Mouse (Mus musculus) lung, embryonic 14.5 days (tissue): Measurements from ENCODE around the gene Prkar2a. TPM values are rescaled to one million over a fixed set of nuclear protein-coding genes. Genes with fewer than 3 reads are reported as not detected.

Experiments used
- ATAC-seq: fragments of 200-750 bp; cut with Nextera tagmentation; 2 replicates; pipeline ENCODE4 v1.8.0; 2017; ENCODE audit warnings: mild to moderate bottlenecking, moderate TSS enrichment, moderate library complexity; ENCODE audit not compliant: insufficient read depth
- DNase-seq: peaks from one replicate; pipeline ENCODE4 v3.0.0-alpha.2; 2015
- H3K27ac ChIP-seq: fragments of 300-500 bp; sonication (generic); 2 replicates; pipeline ENCODE4 v1.5.1; 2014; ENCODE audit warnings: low read depth, mild to moderate bottlenecking, moderate library complexity
- H3K27me3 ChIP-seq: fragments of 300-500 bp; sonication (generic); 2 replicates; pipeline ENCODE4 v1.6.1; 2014; ENCODE audit warnings: low read length, control low read depth; ENCODE audit not compliant: insufficient read depth
- H3K36me3 ChIP-seq: fragments of 300-500 bp; sonication (generic); 2 replicates; pipeline ENCODE4 v1.6.1; 2014; ENCODE audit warnings: control low read depth; ENCODE audit not compliant: insufficient read depth
- H3K4me1 ChIP-seq: fragments of 300-500 bp; sonication (generic); 2 replicates; pipeline ENCODE4 v1.6.1; 2014; ENCODE audit warnings: antibody characterized with exemption, control low read depth; ENCODE audit not compliant: insufficient read depth
- H3K4me2 ChIP-seq: fragments of 300-500 bp; sonication (generic); 2 replicates; pipeline ENCODE4 v1.6.1; 2014; ENCODE audit warnings: mild to moderate bottlenecking
- H3K4me3 ChIP-seq: fragments of 300-500 bp; sonication (generic); 2 replicates; pipeline ENCODE4 v1.5.1; 2014; ENCODE audit warnings: low read depth, low read length
- H3K9ac ChIP-seq: fragments of 300-500 bp; sonication (generic); 2 replicates; pipeline ENCODE4 v1.6.1; 2014
- H3K9me3 ChIP-seq: fragments of 300-500 bp; sonication (generic); 2 replicates; pipeline ENCODE4 v1.6.1; 2016; ENCODE audit warnings: low read depth, low read length, control low read depth
- CTCF ChIP-seq: IDR thresholded peaks from 2 replicates; pipeline ENCODE4 v1.5.1; 2016; ENCODE audit warnings: antibody characterized with exemption, low read depth
- WGBS: fragments of 180-500 bp; shearing (Covaris S2); extraction: QIAGEN DNeasy Blood & Tissue Kit; methylation state at CpG from one replicate; pipeline ENCODE4 v1.1.7; 2014; 5-methylcytosine and 5-hydroxymethylcytosine counted together
- polyA plus RNA-seq: library from polyadenylated mRNA; unstranded; fragments of >200 nt; fragmentation: Nextera tagmentation; extraction: Ambion mirVana; gene quantifications from 2 replicates; pipeline ENCODE4 v1.2.1, GENCODE M21; 2014

The Prkar2a gene
- polyA plus RNA-seq, 1 experiment from 2014 or later = 38.1 TPM

DNA sequence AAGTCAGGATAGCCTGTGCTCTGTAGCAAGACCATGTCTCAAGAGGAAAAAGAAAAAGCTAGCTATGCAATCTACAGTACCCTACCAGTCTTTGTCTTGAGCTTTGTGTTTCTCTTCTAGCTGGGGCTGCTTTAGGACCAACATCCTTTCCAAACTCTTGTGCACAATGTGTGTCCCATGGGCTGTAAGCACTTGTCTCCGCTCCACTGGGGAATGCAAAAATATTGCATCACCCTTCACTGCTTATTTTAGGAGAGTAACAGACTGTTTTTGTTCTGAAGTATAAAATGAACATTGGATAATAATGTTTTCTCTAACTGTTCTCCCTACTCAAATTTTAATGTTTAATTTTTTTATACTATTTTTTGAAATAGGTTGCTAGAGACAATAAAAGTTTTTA, 97.4 kb downstream of the Prkar2a start:
- Histone ChIP-seq H3K4me3 (0 out of 2 replicates have a peak overlapping the region, but pooled peaks have one; percentile 80), H3K36me3 (peaks cover 20% of the 10 kb centered on the region), H3K9ac (no peak overlapping the region), H3K4me2 (peak overlapping the region; percentile 79; the same call in 1 of the 2 replicates), H3K27ac (no peak overlapping the region), H3K4me1 (peaks cover 22% of the 10 kb centered on the region), H3K9me3 (no peaks in the 10 kb centered on the region), H3K27me3 (no peaks in the 10 kb centered on the region)
- ATAC-seq = no peak
- WGBS = 79% methylated on average over 1 of the region's 1 CpGs
- TF ChIP-seq CTCF = no peak
- DNase-seq = no peak

DNA sequence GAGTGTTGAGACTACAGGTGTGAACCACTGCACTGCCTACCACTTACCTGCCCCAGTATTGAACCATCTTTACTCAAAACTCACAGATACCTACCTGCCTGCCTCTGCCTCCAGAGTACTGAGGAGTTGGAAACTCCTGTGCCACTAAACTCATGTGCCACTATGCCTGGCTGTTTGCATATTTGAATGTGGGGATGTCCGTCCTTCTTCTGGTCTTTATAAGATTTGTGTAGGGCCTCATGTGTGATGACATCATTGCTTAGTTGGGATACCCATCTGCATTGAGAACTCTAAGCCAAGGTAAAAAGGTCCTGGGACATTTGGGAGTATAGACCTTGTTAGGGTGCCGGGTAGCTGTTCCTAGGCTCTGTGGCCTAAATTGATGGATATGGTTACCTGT, 98.0 kb downstream of the Prkar2a start:
- no peak overlapping the region for H3K9ac ChIP-seq
- H3K4me2 ChIP-seq = no peak overlapping the region
- no peak for ATAC-seq
- no peak overlapping the region for H3K4me3 ChIP-seq
- no peaks in the 10 kb centered on the region for H3K9me3 ChIP-seq
- no peak overlapping the region for H3K27ac ChIP-seq
- H3K4me1 ChIP-seq = peaks cover 20% of the 10 kb centered on the region
- WGBS = 85% methylated on average over 2 of the region's 2 CpGs
- H3K27me3 ChIP-seq = no peaks in the 10 kb centered on the region
- no peak for DNase-seq
- TF ChIP-seq CTCF = no peak
- peaks cover 20% of the 10 kb centered on the region for H3K36me3 ChIP-seq

- peaks cover 16% of the 10 kb centered on the region for H3K4me1 ChIP-seq
- whole genome bisulfite sequencing = 52% methylated on average over 3 of the region's 3 CpGs
- no peak for DNase-seq
Observed at GRCm38 (mm10) chr9:108788713-108789112, 99.6 kb downstream of the Prkar2a start.

DNA sequence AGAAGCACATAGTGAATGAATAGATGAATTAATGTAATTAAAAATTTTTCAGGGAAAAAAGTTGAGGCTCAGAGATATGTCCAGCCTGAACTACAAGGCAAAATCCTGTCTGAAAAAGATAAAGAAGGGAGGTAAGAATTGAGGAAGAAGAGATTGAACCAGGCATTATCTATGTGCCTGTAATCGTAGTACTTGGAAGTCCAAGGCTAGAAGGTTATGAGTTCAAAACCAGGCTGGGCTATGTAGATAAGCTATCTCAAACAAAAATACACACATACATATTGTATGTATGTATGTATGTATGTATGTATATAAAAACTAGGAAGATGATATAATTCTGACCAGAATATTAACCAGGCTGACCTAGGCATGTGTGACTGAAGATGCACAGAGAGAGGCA, 103.2 kb downstream of the Prkar2a start:
- Histone ChIP-seq H3K27ac (no peak overlapping the region), H3K4me1 (peaks cover 20% of the 10 kb centered on the region), H3K4me3 (no peak overlapping the region), H3K9me3 (no peaks in the 10 kb centered on the region), H3K4me2 (no peak overlapping the region), H3K36me3 (peaks cover 26% of the 10 kb centered on the region), H3K9ac (no peak overlapping the region), H3K27me3 (no peaks in the 10 kb centered on the region)
- WGBS = 72% methylated on average over 1 of the region's 1 CpGs
- TF ChIP-seq CTCF = no peak
- DNase-seq (no peak), ATAC-seq (no peak)

More at GRCm38 (mm10) chr9:108788713-108789112, 99.6 kb downstream of the Prkar2a start:
- H3K4me2 ChIP-seq = no peak overlapping the region
- H3K27ac ChIP-seq = no peak overlapping the region
- ATAC-seq = no peak
- no peak for TF ChIP-seq CTCF
- no peak overlapping the region for H3K4me3 ChIP-seq
- H3K36me3 ChIP-seq = peaks cover 20% of the 10 kb centered on the region
- no peaks in the 10 kb centered on the region for H3K9me3 ChIP-seq
- H3K27me3 ChIP-seq = no peaks in the 10 kb centered on the region
- no peak overlapping the region for H3K9ac ChIP-seq

- Histone ChIP-seq H3K27me3 (no peaks in the 10 kb centered on the region), H3K4me1 (peaks cover 20% of the 10 kb centered on the region), H3K4me2 (no peak overlapping the region), H3K9me3 (no peaks in the 10 kb centered on the region), H3K4me3 (no peak overlapping the region), H3K36me3 (peaks cover 28% of the 10 kb centered on the region), H3K9ac (no peak overlapping the region), H3K27ac (no peak overlapping the region)
- ATAC-seq = no peak
- no peak for TF ChIP-seq CTCF
- DNase-seq = no peak
- 45% methylated on average over 3 of the region's 3 CpGs for WGBS
Observed at GRCm38 (mm10) chr9:108792730-108793129, 103.6 kb downstream of the Prkar2a start.

DNA sequence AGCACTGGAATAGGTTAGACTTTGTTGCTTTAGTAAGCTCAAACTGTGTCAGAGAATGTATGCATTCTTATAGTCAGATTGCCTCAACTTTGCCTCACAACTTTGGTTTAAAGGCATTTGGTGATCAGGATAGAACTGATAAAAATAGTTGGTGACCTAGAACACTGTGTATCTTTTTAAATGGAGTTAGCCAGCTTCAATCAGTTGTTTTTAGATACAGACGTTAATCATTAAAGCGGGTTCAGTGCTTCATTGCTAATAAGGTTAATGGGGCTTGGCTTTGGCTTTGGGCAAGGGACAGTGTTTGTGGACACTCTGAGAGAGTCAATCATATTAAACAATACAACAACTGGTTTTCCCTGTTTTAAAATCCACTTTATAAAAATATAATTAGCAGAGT, 106.2 kb downstream of the Prkar2a start:
- WGBS = 70% methylated on average over 2 of the region's 2 CpGs
- Histone ChIP-seq H3K27ac (0 out of 2 replicates have a peak overlapping the region, but pooled peaks have one; percentile 8), H3K4me3 (no peak overlapping the region), H3K4me1 (peaks cover 16% of the 10 kb centered on the region), H3K9ac (no peak overlapping the region), H3K27me3 (no peaks in the 10 kb centered on the region), H3K36me3 (peaks cover 46% of the 10 kb centered on the region), H3K9me3 (no peaks in the 10 kb centered on the region), H3K4me2 (no peak overlapping the region)
- TF ChIP-seq CTCF = no peak
- DNase-seq = no peak
- no peak for ATAC-seq

DNA sequence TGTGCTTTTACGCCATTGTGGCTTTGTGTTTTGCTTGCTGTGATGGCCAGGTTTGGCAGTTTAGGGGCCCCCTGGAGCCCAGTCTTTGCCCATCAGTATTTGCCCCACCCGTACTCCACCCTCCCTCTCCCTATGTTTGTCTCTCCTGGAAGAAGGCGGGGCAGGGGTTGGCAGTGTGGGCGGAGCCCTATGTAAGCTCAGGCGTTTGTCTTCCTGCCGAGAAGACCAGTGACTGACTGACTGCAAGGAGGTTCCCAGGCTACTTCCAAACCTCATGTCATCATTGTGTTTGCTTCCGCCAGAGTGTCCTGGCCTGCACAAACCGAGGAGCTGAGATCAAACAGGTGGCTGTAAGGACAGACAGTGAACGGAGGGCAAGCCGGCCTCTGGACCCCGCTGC, 106.6 kb downstream of the Prkar2a start:
- peaks cover 16% of the 10 kb centered on the region for H3K4me1 ChIP-seq
- 0 out of 2 replicates have a peak overlapping the region, but pooled peaks have one; percentile 7 for H3K4me2 ChIP-seq
- H3K4me3 ChIP-seq = no peak overlapping the region
- no peaks in the 10 kb centered on the region for H3K27me3 ChIP-seq
- no peaks in the 10 kb centered on the region for H3K9me3 ChIP-seq
- ATAC-seq = peak; percentile 59; the same call in 1 of the 2 replicates
- 0 out of 2 replicates have a peak overlapping the region, but pooled peaks have one; percentile 8 for H3K27ac ChIP-seq
- DNase-seq = peak; percentile 35
- 36% methylated on average over 11 of the region's 11 CpGs for WGBS
- no peak for TF ChIP-seq CTCF
- H3K9ac ChIP-seq = peak overlapping the region; percentile 23; the same call in 1 of the 2 replicates
- H3K36me3 ChIP-seq = peaks cover 51% of the 10 kb centered on the region
